Mouse (Mus musculus) lung, embryonic 14.5 days (tissue): ENCODE measurements around the gene Pdlim4. TPM values are rescaled to one million over a fixed set of nuclear protein-coding genes. Genes with fewer than 3 reads are reported as not detected.

Source experiments
- ATAC-seq: fragments of 200-750 bp; cut with Nextera tagmentation; 2 replicates; pipeline ENCODE4 v1.8.0; 2017; ENCODE audit warnings: mild to moderate bottlenecking, moderate TSS enrichment, moderate library complexity; ENCODE audit not compliant: insufficient read depth
- DNase-seq: peaks from one replicate; pipeline ENCODE4 v3.0.0-alpha.2; 2015
- H3K27ac ChIP-seq: fragments of 300-500 bp; sonication (generic); 2 replicates; pipeline ENCODE4 v1.5.1; 2014; ENCODE audit warnings: low read depth, mild to moderate bottlenecking, moderate library complexity
- H3K27me3 ChIP-seq: fragments of 300-500 bp; sonication (generic); 2 replicates; pipeline ENCODE4 v1.6.1; 2014; ENCODE audit warnings: low read length, control low read depth; ENCODE audit not compliant: insufficient read depth
- H3K36me3 ChIP-seq: fragments of 300-500 bp; sonication (generic); 2 replicates; pipeline ENCODE4 v1.6.1; 2014; ENCODE audit warnings: control low read depth; ENCODE audit not compliant: insufficient read depth
- H3K4me1 ChIP-seq: fragments of 300-500 bp; sonication (generic); 2 replicates; pipeline ENCODE4 v1.6.1; 2014; ENCODE audit warnings: antibody characterized with exemption, control low read depth; ENCODE audit not compliant: insufficient read depth
- H3K4me2 ChIP-seq: fragments of 300-500 bp; sonication (generic); 2 replicates; pipeline ENCODE4 v1.6.1; 2014; ENCODE audit warnings: mild to moderate bottlenecking
- H3K4me3 ChIP-seq: fragments of 300-500 bp; sonication (generic); 2 replicates; pipeline ENCODE4 v1.5.1; 2014; ENCODE audit warnings: low read depth, low read length
- H3K9ac ChIP-seq: fragments of 300-500 bp; sonication (generic); 2 replicates; pipeline ENCODE4 v1.6.1; 2014
- H3K9me3 ChIP-seq: fragments of 300-500 bp; sonication (generic); 2 replicates; pipeline ENCODE4 v1.6.1; 2016; ENCODE audit warnings: low read depth, low read length, control low read depth
- CTCF ChIP-seq: IDR thresholded peaks from 2 replicates; pipeline ENCODE4 v1.5.1; 2016; ENCODE audit warnings: antibody characterized with exemption, low read depth
- WGBS: fragments of 180-500 bp; shearing (Covaris S2); extraction: QIAGEN DNeasy Blood & Tissue Kit; methylation state at CpG from one replicate; pipeline ENCODE4 v1.1.7; 2014; 5-methylcytosine and 5-hydroxymethylcytosine counted together
- polyA plus RNA-seq: library from polyadenylated mRNA; unstranded; fragments of >200 nt; fragmentation: Nextera tagmentation; extraction: Ambion mirVana; gene quantifications from 2 replicates; pipeline ENCODE4 v1.2.1, GENCODE M21; 2014

Pdlim4 gene
- polyA plus RNA-seq, 1 experiment from 2014 or later: 12.1 TPM

GRCm38 (mm10) chr11:54082725-54083124, 13.9 kb upstream of the Pdlim4 start:
- no peaks in the 10 kb centered on the region for H3K27me3 ChIP-seq
- H3K4me1 ChIP-seq: no peaks in the 10 kb centered on the region
- H3K4me3 ChIP-seq: no peak overlapping the region
- no peaks in the 10 kb centered on the region for H3K36me3 ChIP-seq
- whole genome bisulfite sequencing: 91% methylated on average over 5 of the region's 5 CpGs
- no peak for TF ChIP-seq CTCF
- DNase-seq: no peak
- ATAC-seq: no peak
- H3K9ac ChIP-seq: no peak overlapping the region
- no peak overlapping the region for H3K27ac ChIP-seq
- H3K9me3 ChIP-seq: no peaks in the 10 kb centered on the region
- H3K4me2 ChIP-seq: no peak overlapping the region

- Histone ChIP-seq H3K4me3 (no peak overlapping the region), H3K27me3 (no peaks in the 10 kb centered on the region), H3K4me1 (no peaks in the 10 kb centered on the region), H3K9ac (no peak overlapping the region), H3K36me3 (no peaks in the 10 kb centered on the region), H3K9me3 (no peaks in the 10 kb centered on the region), H3K27ac (no peak overlapping the region), H3K4me2 (no peak overlapping the region)
- DNase-seq (no peak), ATAC-seq (no peak)
- WGBS: 25% methylated on average over 7 of the region's 7 CpGs
- TF ChIP-seq CTCF: no peak
Observed at GRCm38 (mm10) chr11:54080435-54080834, 11.6 kb upstream of the Pdlim4 start.

- ATAC-seq: no peak
- Histone ChIP-seq H3K4me1 (0 out of 2 replicates have a peak, but pooled peaks cover 5% of the 10 kb centered on the region), H3K4me2 (no peak overlapping the region), H3K9ac (no peak overlapping the region), H3K27ac (no peak overlapping the region), H3K9me3 (no peaks in the 10 kb centered on the region), H3K4me3 (no peak overlapping the region), H3K36me3 (no peaks in the 10 kb centered on the region), H3K27me3 (no peaks in the 10 kb centered on the region; the same call in 1 of the 2 replicates)
- no peak for TF ChIP-seq CTCF
- no peak for DNase-seq
- WGBS: 88% methylated on average over 1 of the region's 1 CpGs
Observed at GRCm38 (mm10) chr11:54076101-54076500, 7.3 kb upstream of the Pdlim4 start.

DNA sequence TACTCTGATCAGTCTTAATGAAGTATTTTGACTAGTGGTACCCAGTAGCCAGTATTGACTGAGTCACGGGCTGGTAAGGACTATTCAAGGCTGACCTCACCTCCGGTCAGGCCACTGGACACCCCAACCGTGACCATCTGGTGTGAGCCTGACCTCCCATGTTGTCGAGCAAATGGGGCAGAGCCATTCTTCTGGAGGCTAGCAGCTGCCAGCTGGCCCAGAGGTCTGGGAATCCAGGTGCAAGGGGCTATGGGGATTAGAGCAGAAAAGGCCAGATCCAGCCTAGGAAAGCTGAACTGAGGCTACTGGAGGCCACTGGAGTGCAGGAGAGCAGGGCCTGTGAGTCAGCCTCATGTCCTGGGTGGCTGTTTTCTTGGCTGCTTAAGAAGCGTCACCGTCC, 6.5 kb upstream of the Pdlim4 start:
- DNase-seq (no peak), ATAC-seq (no peak)
- no peak overlapping the region for H3K4me3 ChIP-seq
- WGBS: 72% methylated on average over 6 of the region's 6 CpGs
- no peaks in the 10 kb centered on the region for H3K9me3 ChIP-seq
- peaks cover 1% of the 10 kb centered on the region for H3K27me3 ChIP-seq
- 0 out of 2 replicates have a peak, but pooled peaks cover 5% of the 10 kb centered on the region for H3K4me1 ChIP-seq
- no peak overlapping the region for H3K4me2 ChIP-seq
- no peaks in the 10 kb centered on the region for H3K36me3 ChIP-seq
- H3K27ac ChIP-seq: no peak overlapping the region
- TF ChIP-seq CTCF: no peak
- no peak overlapping the region for H3K9ac ChIP-seq

DNA sequence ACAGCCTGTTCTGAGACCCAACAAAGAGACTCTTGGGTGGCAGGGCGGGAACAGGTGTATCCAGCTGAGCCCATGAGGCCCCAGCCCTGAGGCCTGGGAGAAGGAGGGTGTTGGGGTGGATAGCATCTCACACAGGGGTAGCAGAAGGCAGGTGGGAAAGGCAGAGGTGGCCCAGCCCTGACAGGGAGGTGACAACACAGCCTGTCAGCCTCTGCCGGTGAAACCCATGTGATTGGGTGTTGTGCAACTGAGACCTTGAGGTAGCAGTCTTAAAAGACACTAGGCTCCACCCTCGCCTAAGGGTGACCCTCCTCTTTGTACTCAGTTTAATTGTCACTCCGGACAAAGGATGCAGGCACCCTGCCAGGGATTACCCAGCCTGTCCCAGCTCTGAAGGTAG, 4.5 kb upstream of the Pdlim4 start:
- Histone ChIP-seq H3K4me3 (no peak overlapping the region), H3K27ac (no peak overlapping the region), H3K4me2 (no peak overlapping the region), H3K9ac (no peak overlapping the region), H3K4me1 (0 out of 2 replicates have a peak, but pooled peaks cover 5% of the 10 kb centered on the region), H3K27me3 (peaks cover 14% of the 10 kb centered on the region), H3K36me3 (no peaks in the 10 kb centered on the region), H3K9me3 (no peaks in the 10 kb centered on the region)
- ATAC-seq (no peak), DNase-seq (no peak)
- TF ChIP-seq CTCF: no peak
- WGBS: 47% methylated on average over 4 of the region's 4 CpGs

- no peak for ATAC-seq
- 90% methylated on average over 5 of the region's 5 CpGs for WGBS
Observed at GRCm38 (mm10) chr11:54071726-54072445, 3.1 kb upstream of the Pdlim4 start.

GRCm38 (mm10) chr11:54067996-54068519, 756 bp downstream of the Pdlim4 start:
- WGBS: 25% methylated on average over 4 of the region's 4 CpGs
- Histone ChIP-seq H3K4me3 (peak overlapping the region; percentile 52), H3K4me1 (0 out of 2 replicates have a peak, but pooled peaks cover 5% of the 10 kb centered on the region), H3K4me2 (peak overlapping the region; percentile 88), H3K9me3 (no peaks in the 10 kb centered on the region), H3K27ac (peak overlapping the region; percentile 27; the same call in 1 of the 2 replicates), H3K27me3 (peaks cover 18% of the 10 kb centered on the region), H3K9ac (peak overlapping the region; percentile 59), H3K36me3 (no peaks in the 10 kb centered on the region)
- peak; percentile 22; the same call in 1 of the 2 replicates for ATAC-seq
- no peak for TF ChIP-seq CTCF
- DNase-seq: no peak

More at GRCm38 (mm10) chr11:54071726-54072445, 3.1 kb upstream of the Pdlim4 start:
- no peak for TF ChIP-seq CTCF
- Histone ChIP-seq H3K27ac (no peak overlapping the region), H3K4me2 (no peak overlapping the region), H3K9me3 (no peaks in the 10 kb centered on the region), H3K27me3 (peaks cover 14% of the 10 kb centered on the region), H3K4me1 (0 out of 2 replicates have a peak, but pooled peaks cover 5% of the 10 kb centered on the region), H3K9ac (no peak overlapping the region), H3K4me3 (no peak overlapping the region), H3K36me3 (no peaks in the 10 kb centered on the region)
- DNase-seq: no peak
